Mouse (Mus musculus): Measurements from ENCODE around the gene Slc11a1.

The Slc11a1 gene

GRCm38 (mm10) chr1:74353453-74354229, 21.4 kb upstream of the Slc11a1 start:
- no peak for DNase-seq (ENCODE audit: low spot score in 2 of 2)

GRCm38 (mm10) chr1:74357531-74357930, 17.5 kb upstream of the Slc11a1 start:
- DNase-seq (ENCODE audit: low spot score in 2 of 2): no peak

GRCm38 (mm10) chr1:74359952-74360517, 15.0 kb upstream of the Slc11a1 start:
- no peak for DNase-seq (ENCODE audit: low spot score in 2 of 2)

GRCm38 (mm10) chr1:74361812-74362211, 13.2 kb upstream of the Slc11a1 start, which contains the start of gene Catip:
Gene Catip, plus strand, starts transcription at chr1:74362108.
- peak; percentile 53 to 60 for DNase-seq (ENCODE audit: low spot score in 2 of 2)

GRCm38 (mm10) chr1:74362325-74363229, 12.4 kb upstream of the Slc11a1 start:
- DNase-seq (ENCODE audit: low spot score in 2 of 2): no peak

- no peak for DNase-seq (ENCODE audit: low spot score in 2 of 2)
Measured at GRCm38 (mm10) chr1:74363437-74363836, 11.6 kb upstream of the Slc11a1 start.

- no peak for DNase-seq (ENCODE audit: low spot score in 2 of 2)
Measured at GRCm38 (mm10) chr1:74364270-74364669, 10.7 kb upstream of the Slc11a1 start.

- DNase-seq (ENCODE audit: low spot score in 2 of 2): peak; percentile 35 to 63
Measured at GRCm38 (mm10) chr1:74367886-74368645, 6.9 kb upstream of the Slc11a1 start.

GRCm38 (mm10) chr1:74370040-74370439, 5.0 kb upstream of the Slc11a1 start:
- DNase-seq (ENCODE audit: low spot score in 2 of 2): no peak

- DNase-seq (ENCODE audit: low spot score in 2 of 2): no peak
Measured at GRCm38 (mm10) chr1:74373372-74373771, 1.6 kb upstream of the Slc11a1 start.

GRCm38 (mm10) chr1:74375561-74375960, 566 bp downstream of the Slc11a1 start:
- no peak for DNase-seq (ENCODE audit: low spot score in 2 of 2)

- no peak for DNase-seq (ENCODE audit: low spot score in 2 of 2)
Measured at GRCm38 (mm10) chr1:74376396-74376795, 1.4 kb downstream of the Slc11a1 start.

- no peak for DNase-seq (ENCODE audit: low spot score in 2 of 2)
Measured at GRCm38 (mm10) chr1:74379058-74379504, 4.1 kb downstream of the Slc11a1 start.

GRCm38 (mm10) chr1:74380484-74380883, 5.5 kb downstream of the Slc11a1 start:
- no peak for DNase-seq (ENCODE audit: low spot score in 2 of 2)

- DNase-seq (ENCODE audit: low spot score in 2 of 2): no peak
Measured at GRCm38 (mm10) chr1:74381588-74382021, 6.6 kb downstream of the Slc11a1 start.

- DNase-seq (ENCODE audit: low spot score in 2 of 2): no peak
Measured at GRCm38 (mm10) chr1:74383385-74383784, 8.4 kb downstream of the Slc11a1 start.

GRCm38 (mm10) chr1:74384525-74384924, 9.5 kb downstream of the Slc11a1 start:
- DNase-seq (ENCODE audit: low spot score in 2 of 2): no peak

- DNase-seq (ENCODE audit: low spot score in 2 of 2): no peak
Measured at GRCm38 (mm10) chr1:74385064-74385463, 10.1 kb downstream of the Slc11a1 start.

- no peak for DNase-seq (ENCODE audit: low spot score in 2 of 2)
Measured at GRCm38 (mm10) chr1:74385531-74385930, 10.5 kb downstream of the Slc11a1 start.

GRCm38 (mm10) chr1:74386363-74386713, 11.3 kb downstream of the Slc11a1 start:
- no peak for DNase-seq (ENCODE audit: low spot score in 2 of 2)

GRCm38 (mm10) chr1:74386714-74387385, 11.9 kb downstream of the Slc11a1 start:
- peak; percentile 94 to 98 for DNase-seq (ENCODE audit: low spot score in 2 of 2)
